Mouse (Mus musculus) lung, postnatal 0 days (tissue): ENCODE results near the gene Prm2. TPM values are rescaled to one million over a fixed set of nuclear protein-coding genes. Genes with fewer than 3 reads are reported as not detected.
A peak's percentile ranks its signal among the peaks of the same experiment; 100 is the strongest.

Experiments
- ATAC-seq: fragments of 200-750 bp; cut with Nextera tagmentation; 2 replicates; pipeline ENCODE4 v1.8.0; 2017; ENCODE audit warnings: moderate library complexity
- DNase-seq: peaks from one replicate; pipeline ENCODE4 v3.0.0-alpha.2; 2016; ENCODE audit warnings: low spot score
- H3K27ac ChIP-seq: fragments of 300-500 bp; sonication (generic); 2 replicates; pipeline ENCODE4 v1.5.1; 2014; ENCODE audit warnings: antibody characterized with exemption, mild to moderate bottlenecking, low read length, mixed read lengths
- H3K27me3 ChIP-seq: fragments of 300-500 bp; sonication (generic); replicated peaks from 2 replicates; pipeline ENCODE4 v1.6.1; 2014; ENCODE audit warnings: low read length, mixed read lengths; ENCODE audit not compliant: insufficient read depth
- H3K36me3 ChIP-seq: fragments of 300-500 bp; sonication (generic); 2 replicates; pipeline ENCODE4 v1.6.1; 2014; ENCODE audit warnings: low read length, mixed read lengths; ENCODE audit not compliant: insufficient read depth
- H3K4me1 ChIP-seq: fragments of 300-500 bp; sonication (generic); 2 replicates; pipeline ENCODE4 v1.6.1; 2014; ENCODE audit warnings: antibody characterized with exemption, low read depth, low read length, mixed read lengths; ENCODE audit not compliant: insufficient read depth
- H3K4me2 ChIP-seq: fragments of 300-500 bp; sonication (generic); replicated peaks from 2 replicates; pipeline ENCODE4 v1.6.1; 2014; ENCODE audit warnings: low read depth, mild to moderate bottlenecking, low read length, moderate library complexity, mixed read lengths
- H3K4me3 ChIP-seq: fragments of 300-500 bp; sonication (generic); 2 replicates; pipeline ENCODE4 v1.5.1; 2014; ENCODE audit warnings: low read depth, low read length
- H3K9ac ChIP-seq: fragments of 300-500 bp; sonication (generic); replicated peaks from 2 replicates; pipeline ENCODE4 v1.6.1; 2014; ENCODE audit warnings: low read depth, mild to moderate bottlenecking
- H3K9me3 ChIP-seq: fragments of 300-500 bp; sonication (generic); 2 replicates; pipeline ENCODE4 v1.6.1; 2016; ENCODE audit warnings: low read length, mixed read lengths
- CTCF ChIP-seq: IDR thresholded peaks from 2 replicates; pipeline ENCODE4 v1.5.1; 2016; ENCODE audit warnings: antibody characterized with exemption, mild to moderate bottlenecking
- EP300 ChIP-seq: IDR thresholded peaks from 2 replicates; pipeline ENCODE4 v1.6.1; 2016; ENCODE audit warnings: antibody characterized with exemption, mild to moderate bottlenecking, control low read depth
- WGBS: fragments of 180-500 bp; shearing (Covaris S2); extraction: QIAGEN DNeasy Blood & Tissue Kit; methylation state at CpG from one replicate; pipeline ENCODE4 v1.1.7; 2014; 5-methylcytosine and 5-hydroxymethylcytosine counted together
- polyA plus RNA-seq: library from polyadenylated mRNA; unstranded; fragments of >200 nt; fragmentation: Nextera tagmentation; extraction: Ambion mirVana; gene quantifications from 2 replicates; pipeline ENCODE4 v1.2.1, GENCODE M21; 2015

Prm2 gene
- polyA plus RNA-seq, 1 experiment from 2014 or later: not detected

GRCm38 (mm10) chr16:10785371-10786231 is 10.3 kb downstream of the Prm2 start, which contains the start of gene Socs1:
Gene Socs1, minus strand, starts transcription at chr16:10785536.
- TF ChIP-seq CTCF (no peak), EP300 (peak; percentile 45; the same call in 1 of the 2 replicates)
- Histone ChIP-seq H3K4me1 (peaks cover 10% of the 10 kb centered on the region; the same call in 1 of the 2 replicates), H3K9ac (peak within 1 kb of the TSS; percentile 69), H3K27me3 (no peaks in the 10 kb centered on the region), H3K9me3 (no peaks in the 10 kb centered on the region), H3K27ac (peak within 1 kb of the TSS; percentile 96), H3K4me2 (peak within 1 kb of the TSS; percentile 98), H3K4me3 (peak within 1 kb of the TSS; percentile 81), H3K36me3 (no peaks in the 10 kb centered on the region)
- under 1% methylated on average over 46 of the region's 59 CpGs for WGBS
- DNase-seq (peak; percentile 97), ATAC-seq (peak; percentile 89)

DNA sequence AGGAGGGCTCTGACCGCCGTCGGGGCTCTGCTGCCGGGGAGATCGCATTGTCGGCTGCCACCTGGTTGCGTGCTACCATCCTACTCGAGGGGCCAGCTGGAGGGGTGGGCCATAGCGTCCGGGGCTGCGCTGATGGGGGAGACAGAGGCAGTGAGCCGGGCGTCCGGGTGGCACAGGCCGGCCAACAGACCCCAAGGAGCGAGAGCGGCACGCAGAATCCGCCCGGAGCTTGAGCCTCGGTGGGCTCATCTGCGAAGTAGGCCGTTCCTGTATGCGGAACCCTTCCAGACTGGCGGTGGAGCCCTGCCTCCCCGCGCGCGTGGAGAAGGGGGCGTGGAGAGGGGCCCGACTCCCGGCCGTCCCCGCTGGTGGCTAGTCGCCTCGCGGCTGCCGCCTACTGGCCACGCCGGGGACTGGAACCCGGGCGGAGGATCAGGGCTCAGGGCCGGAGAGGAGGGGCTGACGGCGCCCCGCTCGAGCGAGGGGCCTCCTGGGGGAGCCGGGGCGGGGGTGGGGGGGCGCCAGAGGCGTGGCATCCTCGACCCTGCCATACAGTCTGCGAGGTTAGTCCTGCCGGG is 11.1 kb downstream of the Prm2 start:
- peaks cover 10% of the 10 kb centered on the region; the same call in 1 of the 2 replicates for H3K4me1 ChIP-seq

GRCm38 (mm10) chr16:10783883-10784792 is 11.8 kb downstream of the Prm2 start:
- H3K4me1 ChIP-seq: peaks cover 10% of the 10 kb centered on the region; the same call in 1 of the 2 replicates
- DNase-seq (peak; percentile 59), ATAC-seq (no peak)
- H3K36me3 ChIP-seq: no peaks in the 10 kb centered on the region
- WGBS: 1% methylated on average over 72 of the region's 81 CpGs
- no peaks in the 10 kb centered on the region for H3K27me3 ChIP-seq
- peak overlapping the region; percentile 23 for H3K9ac ChIP-seq
- H3K9me3 ChIP-seq: no peaks in the 10 kb centered on the region
- peak; percentile 48 for TF ChIP-seq CTCF
- TF ChIP-seq EP300: no peak
- peak overlapping the region; percentile 98 for H3K4me2 ChIP-seq
- peak overlapping the region; percentile 96; the same call in 1 of the 2 replicates for H3K27ac ChIP-seq
- peak overlapping the region; percentile 81 for H3K4me3 ChIP-seq

More for the DNA sequence above, 11.1 kb downstream of the Prm2 start:
- Histone ChIP-seq H3K4me3 (peak overlapping the region; percentile 81), H3K4me2 (peak overlapping the region; percentile 98), H3K27me3 (no peaks in the 10 kb centered on the region), H3K36me3 (no peaks in the 10 kb centered on the region), H3K9me3 (no peaks in the 10 kb centered on the region), H3K9ac (peak overlapping the region; percentile 69), H3K27ac (peak overlapping the region; percentile 96)
- TF ChIP-seq EP300 (no peak), CTCF (peak; percentile 90)
- under 1% methylated on average over 37 of the region's 55 CpGs for WGBS
- ATAC-seq: peak; percentile 83
- peak; percentile 94 for DNase-seq

GRCm38 (mm10) chr16:10783451-10783850 is 12.5 kb downstream of the Prm2 start:
- Histone ChIP-seq H3K9me3 (no peaks in the 10 kb centered on the region), H3K36me3 (no peaks in the 10 kb centered on the region), H3K9ac (no peak overlapping the region), H3K4me1 (peaks cover 10% of the 10 kb centered on the region; the same call in 1 of the 2 replicates), H3K4me2 (0 out of 2 replicates have a peak overlapping the region, but pooled peaks have one; percentile 98), H3K27me3 (no peaks in the 10 kb centered on the region), H3K27ac (no peak overlapping the region), H3K4me3 (peak overlapping the region; percentile 81; the same call in 1 of the 2 replicates)
- TF ChIP-seq EP300: no peak
- no peak for TF ChIP-seq CTCF
- WGBS: 53% methylated on average over 8 of the region's 8 CpGs
- ATAC-seq (no peak), DNase-seq (no peak)

GRCm38 (mm10) chr16:10783152-10783434 is 12.8 kb downstream of the Prm2 start:
- Histone ChIP-seq H3K4me1 (peaks cover 10% of the 10 kb centered on the region; the same call in 1 of the 2 replicates), H3K27ac (no peak overlapping the region), H3K4me2 (0 out of 2 replicates have a peak overlapping the region, but pooled peaks have one; percentile 98), H3K36me3 (no peaks in the 10 kb centered on the region), H3K9me3 (no peaks in the 10 kb centered on the region), H3K4me3 (no peak overlapping the region), H3K27me3 (no peaks in the 10 kb centered on the region), H3K9ac (no peak overlapping the region)
- TF ChIP-seq EP300 (no peak), CTCF (no peak)
- ATAC-seq: no peak
- peak; percentile 35 for DNase-seq
- WGBS: 27% methylated on average over 1 of the region's 1 CpGs
